Mouse (Mus musculus): ENCODE results near the gene Trp53i11. TPM values are rescaled to one million over a fixed set of nuclear protein-coding genes. Genes with fewer than 3 reads are reported as not detected.

Trp53i11 gene
- polyA plus RNA-seq, 1 experiment from 2014 or later, result 74.7 TPM

GRCm38 (mm10) chr2:93218353-93218990 lies 31.1 kb downstream of the Trp53i11 start:
- Histone ChIP-seq H3K4me3 (ENCODE audit: low read length) (no peak overlapping the region), H3K9ac (ENCODE audit: low read depth, low read length) (no peak overlapping the region), H3K27me3 (replicated peaks; ENCODE audit: control insufficient read depth, insufficient read depth, low read length) (no peaks in the 10 kb centered on the region), H3K9me3 (ENCODE audit: control insufficient read depth, low read length) (no peaks in the 10 kb centered on the region), H3K27ac (ENCODE audit: low read depth, low read length) (no peak overlapping the region; the same call in 1 of the 2 replicates), H3K4me1 (ENCODE audit: control insufficient read depth, insufficient read depth, low read depth, low read length) (peaks cover 13% of the 10 kb centered on the region), H3K36me3 (ENCODE audit: control insufficient read depth, insufficient read depth, low read length) (no peaks in the 10 kb centered on the region), H3K4me2 (ENCODE audit: low read length) (no peak overlapping the region)
- 73% methylated on average over 7 of the region's 7 CpGs for WGBS
- no peak for ATAC-seq

- 100% methylated on average over 3 of the region's 3 CpGs for WGBS
- Histone ChIP-seq H3K36me3 (ENCODE audit: control insufficient read depth, insufficient read depth, low read length) (no peaks in the 10 kb centered on the region), H3K27ac (ENCODE audit: low read depth, low read length) (no peak overlapping the region), H3K4me2 (ENCODE audit: low read length) (no peak overlapping the region), H3K9ac (ENCODE audit: low read depth, low read length) (no peak overlapping the region), H3K9me3 (ENCODE audit: control insufficient read depth, low read length) (no peaks in the 10 kb centered on the region), H3K27me3 (replicated peaks; ENCODE audit: control insufficient read depth, insufficient read depth, low read length) (no peaks in the 10 kb centered on the region), H3K4me1 (ENCODE audit: control insufficient read depth, insufficient read depth, low read depth, low read length) (peaks cover 15% of the 10 kb centered on the region), H3K4me3 (ENCODE audit: low read length) (no peak overlapping the region)
- no peak for ATAC-seq
Observed at GRCm38 (mm10) chr2:93219576-93219975, 32.2 kb downstream of the Trp53i11 start.

- Histone ChIP-seq H3K4me1 (ENCODE audit: control insufficient read depth, insufficient read depth, low read depth, low read length) (peaks cover 15% of the 10 kb centered on the region), H3K4me2 (ENCODE audit: low read length) (no peak overlapping the region), H3K4me3 (ENCODE audit: low read length) (no peak overlapping the region), H3K9me3 (ENCODE audit: control insufficient read depth, low read length) (no peaks in the 10 kb centered on the region), H3K27ac (ENCODE audit: low read depth, low read length) (no peak overlapping the region), H3K9ac (ENCODE audit: low read depth, low read length) (no peak overlapping the region), H3K36me3 (ENCODE audit: control insufficient read depth, insufficient read depth, low read length) (no peaks in the 10 kb centered on the region), H3K27me3 (replicated peaks; ENCODE audit: control insufficient read depth, insufficient read depth, low read length) (no peaks in the 10 kb centered on the region)
- 55% methylated on average over 5 of the region's 5 CpGs for WGBS
- ATAC-seq, result no peak
Observed at GRCm38 (mm10) chr2:93220447-93220846, 33.1 kb downstream of the Trp53i11 start.

GRCm38 (mm10) chr2:93223463-93223862 lies 36.1 kb downstream of the Trp53i11 start:
- Histone ChIP-seq H3K9ac (ENCODE audit: low read depth, low read length) (no peak overlapping the region), H3K4me1 (ENCODE audit: control insufficient read depth, insufficient read depth, low read depth, low read length) (peaks cover 22% of the 10 kb centered on the region), H3K36me3 (ENCODE audit: control insufficient read depth, insufficient read depth, low read length) (no peaks in the 10 kb centered on the region), H3K4me3 (ENCODE audit: low read length) (no peak overlapping the region), H3K27me3 (replicated peaks; ENCODE audit: control insufficient read depth, insufficient read depth, low read length) (no peaks in the 10 kb centered on the region), H3K27ac (ENCODE audit: low read depth, low read length) (no peak overlapping the region), H3K9me3 (ENCODE audit: control insufficient read depth, low read length) (no peaks in the 10 kb centered on the region), H3K4me2 (ENCODE audit: low read length) (no peak overlapping the region)
- ATAC-seq, result no peak
- 58% methylated on average over 6 of the region's 6 CpGs for WGBS

GRCm38 (mm10) chr2:93226606-93227595 lies 39.6 kb downstream of the Trp53i11 start:
- peak; percentile 68 for ATAC-seq

GRCm38 (mm10) chr2:93227713-93228479 lies 40.5 kb downstream of the Trp53i11 start:
- no peak overlapping the region for H3K4me3 ChIP-seq (ENCODE audit: low read length)
- 0 out of 2 replicates have a peak overlapping the region, but pooled peaks have one; percentile 16 for H3K9ac ChIP-seq (ENCODE audit: low read depth, low read length)
- H3K4me2 ChIP-seq (ENCODE audit: low read length), result no peak overlapping the region; the same call in 1 of the 2 replicates
- H3K27ac ChIP-seq (ENCODE audit: low read depth, low read length), result peak overlapping the region; percentile 68
- peak; percentile 91 for ATAC-seq
- H3K9me3 ChIP-seq (ENCODE audit: control insufficient read depth, low read length), result no peaks in the 10 kb centered on the region
- no peaks in the 10 kb centered on the region for H3K36me3 ChIP-seq (ENCODE audit: control insufficient read depth, insufficient read depth, low read length)
- WGBS, result 23% methylated on average over 9 of the region's 9 CpGs
- peaks cover 24% of the 10 kb centered on the region for H3K4me1 ChIP-seq (ENCODE audit: control insufficient read depth, insufficient read depth, low read depth, low read length)
- H3K27me3 ChIP-seq (replicated peaks; ENCODE audit: control insufficient read depth, insufficient read depth, low read length), result no peaks in the 10 kb centered on the region

More at GRCm38 (mm10) chr2:93226606-93227595, 39.6 kb downstream of the Trp53i11 start:
- no peaks in the 10 kb centered on the region for H3K36me3 ChIP-seq (ENCODE audit: control insufficient read depth, insufficient read depth, low read length)
- peaks cover 24% of the 10 kb centered on the region for H3K4me1 ChIP-seq (ENCODE audit: control insufficient read depth, insufficient read depth, low read depth, low read length)
- WGBS, result 2% methylated on average over 18 of the region's 20 CpGs
- H3K4me3 ChIP-seq (ENCODE audit: low read length), result no peak overlapping the region
- H3K4me2 ChIP-seq (ENCODE audit: low read length), result peak overlapping the region; percentile 37
- H3K9me3 ChIP-seq (ENCODE audit: control insufficient read depth, low read length), result no peaks in the 10 kb centered on the region
- H3K27me3 ChIP-seq (replicated peaks; ENCODE audit: control insufficient read depth, insufficient read depth, low read length), result no peaks in the 10 kb centered on the region
- H3K9ac ChIP-seq (ENCODE audit: low read depth, low read length), result peak overlapping the region; percentile 36; the same call in 1 of the 2 replicates
- peak overlapping the region; percentile 68 for H3K27ac ChIP-seq (ENCODE audit: low read depth, low read length)

GRCm38 (mm10) chr2:93228480-93228824 lies 41.1 kb downstream of the Trp53i11 start:
- WGBS, result 9% methylated on average over 5 of the region's 5 CpGs
- H3K4me1 ChIP-seq (ENCODE audit: control insufficient read depth, insufficient read depth, low read depth, low read length), result peaks cover 24% of the 10 kb centered on the region

GRCm38 (mm10) chr2:93232141-93232540 lies 44.8 kb downstream of the Trp53i11 start:
- 54% methylated on average over 1 of the region's 1 CpGs for WGBS
- no peak overlapping the region for H3K4me2 ChIP-seq (ENCODE audit: low read length)
- no peaks in the 10 kb centered on the region for H3K36me3 ChIP-seq (ENCODE audit: control insufficient read depth, insufficient read depth, low read length)
- H3K9me3 ChIP-seq (ENCODE audit: control insufficient read depth, low read length), result no peaks in the 10 kb centered on the region
- no peak overlapping the region for H3K9ac ChIP-seq (ENCODE audit: low read depth, low read length)
- no peak overlapping the region for H3K4me3 ChIP-seq (ENCODE audit: low read length)
- no peak overlapping the region for H3K27ac ChIP-seq (ENCODE audit: low read depth, low read length)
- H3K4me1 ChIP-seq (ENCODE audit: control insufficient read depth, insufficient read depth, low read depth, low read length), result peaks cover 14% of the 10 kb centered on the region
- H3K27me3 ChIP-seq (replicated peaks; ENCODE audit: control insufficient read depth, insufficient read depth, low read length), result no peaks in the 10 kb centered on the region
- no peak for ATAC-seq

More at GRCm38 (mm10) chr2:93228480-93228824, 41.1 kb downstream of the Trp53i11 start:
- 0 out of 2 replicates have a peak, but pooled peaks have one; percentile 22 for ATAC-seq
- Histone ChIP-seq H3K27ac (ENCODE audit: low read depth, low read length) (peak overlapping the region; percentile 45), H3K9ac (ENCODE audit: low read depth, low read length) (no peak overlapping the region), H3K36me3 (ENCODE audit: control insufficient read depth, insufficient read depth, low read length) (no peaks in the 10 kb centered on the region), H3K9me3 (ENCODE audit: control insufficient read depth, low read length) (no peaks in the 10 kb centered on the region), H3K4me3 (ENCODE audit: low read length) (no peak overlapping the region), H3K4me2 (ENCODE audit: low read length) (no peak overlapping the region), H3K27me3 (replicated peaks; ENCODE audit: control insufficient read depth, insufficient read depth, low read length) (no peaks in the 10 kb centered on the region)
